Mouse (Mus musculus): ENCODE measurements around the gene Golt1a. TPM values are rescaled to one million over a fixed set of nuclear protein-coding genes. Genes with fewer than 3 reads are reported as not detected.

Golt1a gene
- polyA plus RNA-seq (2014; fragmentation: Nextera tagmentation; extraction: Ambion mirVana), result not detected in 2 replicates

DNA sequence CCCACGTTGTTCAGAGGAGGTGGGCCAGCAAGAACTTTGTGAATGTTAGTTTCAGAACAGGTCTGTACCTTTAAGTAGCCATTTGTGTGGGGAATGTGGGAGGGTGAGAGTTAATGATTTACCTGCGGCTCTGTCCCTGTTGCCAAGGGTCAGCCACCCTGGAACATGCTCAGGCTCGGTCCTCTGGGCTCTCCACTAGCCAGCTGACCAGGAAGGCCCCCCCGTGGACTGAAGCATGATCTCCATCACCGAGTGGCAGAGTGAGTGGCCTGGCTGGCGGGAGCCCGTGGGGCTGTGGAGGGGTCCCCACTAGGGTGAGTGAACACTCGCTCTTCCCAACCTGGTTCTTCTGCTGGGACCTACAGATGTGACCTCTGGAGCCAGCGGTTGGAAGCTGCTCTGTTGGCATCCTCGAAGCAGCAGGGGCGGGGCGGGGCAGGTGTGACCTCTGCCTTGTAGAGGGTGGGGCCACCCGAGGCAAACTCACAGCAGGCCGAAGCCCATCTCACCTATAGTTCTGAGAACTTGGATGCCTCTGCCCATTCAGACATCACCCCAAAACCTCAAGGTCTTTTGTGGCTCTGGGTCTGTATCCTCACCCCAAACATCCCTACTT, at the start of gene Golt1a:
Gene Golt1a (plus strand): TSS at position 149 of the 616 bp plus-strand sequence.
- Histone ChIP-seq H3K27ac (ENCODE audit: low read depth, low read length) (no peak within 1 kb of the TSS), H3K36me3 (ENCODE audit: control insufficient read depth, insufficient read depth, low read length) (no peaks in the 10 kb centered on the region), H3K9me3 (replicated peaks; ENCODE audit: control insufficient read depth, low read length) (no peaks in the 10 kb centered on the region), H3K27me3 (replicated peaks; ENCODE audit: control insufficient read depth, insufficient read depth, low read length) (no peaks in the 10 kb centered on the region), H3K9ac (ENCODE audit: low read length) (no peak within 1 kb of the TSS), H3K4me1 (ENCODE audit: control insufficient read depth, insufficient read depth, low read length) (peaks cover 10% of the 10 kb centered on the region; the same call in 1 of the 2 replicates), H3K4me3 (ENCODE audit: low read depth, low read length) (no peak within 1 kb of the TSS), H3K4me2 (ENCODE audit: low read length) (no peak within 1 kb of the TSS)
- 68% methylated on average over 14 of the region's 14 CpGs for WGBS
- ATAC-seq, result no peak
- no peak for DNase-seq (ENCODE audit: low spot score)

GRCm38 (mm10) chr1:133262628-133263027, 47.0 kb upstream of the Golt1a start:
- no peaks in the 10 kb centered on the region for H3K9me3 ChIP-seq (replicated peaks; ENCODE audit: control insufficient read depth, low read length)
- H3K27ac ChIP-seq (ENCODE audit: low read depth, low read length), result no peak overlapping the region
- H3K27me3 ChIP-seq (replicated peaks; ENCODE audit: control insufficient read depth, insufficient read depth, low read length), result no peaks in the 10 kb centered on the region
- no peak overlapping the region for H3K4me2 ChIP-seq (ENCODE audit: low read length)
- DNase-seq (ENCODE audit: low spot score), result no peak
- no peak overlapping the region for H3K9ac ChIP-seq (ENCODE audit: low read length)
- ATAC-seq, result no peak
- 94% methylated on average over 6 of the region's 6 CpGs for WGBS
- peaks cover 47% of the 10 kb centered on the region for H3K36me3 ChIP-seq (ENCODE audit: control insufficient read depth, insufficient read depth, low read length)
- H3K4me1 ChIP-seq (ENCODE audit: control insufficient read depth, insufficient read depth, low read length), result peaks cover 4% of the 10 kb centered on the region
- H3K4me3 ChIP-seq (ENCODE audit: low read depth, low read length), result no peak overlapping the region

DNA sequence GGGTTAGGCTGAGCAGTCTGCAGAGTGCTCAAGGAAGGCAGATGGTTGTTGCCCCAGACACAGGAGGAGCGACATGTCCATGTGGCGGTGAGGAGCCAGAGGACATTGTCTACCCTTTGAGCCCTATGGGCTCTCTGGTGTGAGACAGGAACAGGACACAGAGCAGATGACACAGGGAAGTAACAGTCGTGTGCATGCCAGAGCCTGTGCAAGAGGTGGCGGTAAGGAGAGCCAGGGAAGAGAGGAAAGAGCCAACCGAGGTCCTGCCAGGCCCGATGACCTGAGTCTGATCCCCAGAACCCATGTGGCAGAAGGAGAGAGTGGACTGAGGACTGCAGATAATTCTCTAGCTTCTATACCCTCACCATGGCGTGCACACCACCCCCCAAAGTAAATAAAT, 46.5 kb upstream of the Golt1a start:
- peaks cover 47% of the 10 kb centered on the region for H3K36me3 ChIP-seq (ENCODE audit: control insufficient read depth, insufficient read depth, low read length)
- no peak for DNase-seq (ENCODE audit: low spot score)

GRCm38 (mm10) chr1:133264367-133264766, 45.2 kb upstream of the Golt1a start:
- H3K9ac ChIP-seq (ENCODE audit: low read length), result no peak overlapping the region
- 80% methylated on average over 12 of the region's 12 CpGs for WGBS
- no peak overlapping the region for H3K27ac ChIP-seq (ENCODE audit: low read depth, low read length)
- no peaks in the 10 kb centered on the region for H3K27me3 ChIP-seq (replicated peaks; ENCODE audit: control insufficient read depth, insufficient read depth, low read length)
- no peak overlapping the region for H3K4me3 ChIP-seq (ENCODE audit: low read depth, low read length)
- H3K9me3 ChIP-seq (replicated peaks; ENCODE audit: control insufficient read depth, low read length), result no peaks in the 10 kb centered on the region
- DNase-seq (ENCODE audit: low spot score) (no peak), ATAC-seq (no peak)
- H3K36me3 ChIP-seq (ENCODE audit: control insufficient read depth, insufficient read depth, low read length), result peaks cover 47% of the 10 kb centered on the region
- no peak overlapping the region for H3K4me2 ChIP-seq (ENCODE audit: low read length)
- peaks cover 13% of the 10 kb centered on the region for H3K4me1 ChIP-seq (ENCODE audit: control insufficient read depth, insufficient read depth, low read length)

More for the DNA sequence above, 46.5 kb upstream of the Golt1a start:
- H3K9ac ChIP-seq (ENCODE audit: low read length), result no peak overlapping the region
- no peak overlapping the region for H3K4me2 ChIP-seq (ENCODE audit: low read length)
- no peak overlapping the region for H3K27ac ChIP-seq (ENCODE audit: low read depth, low read length)
- 89% methylated on average over 7 of the region's 7 CpGs for WGBS
- H3K9me3 ChIP-seq (replicated peaks; ENCODE audit: control insufficient read depth, low read length), result no peaks in the 10 kb centered on the region
- no peak overlapping the region for H3K4me3 ChIP-seq (ENCODE audit: low read depth, low read length)
- H3K4me1 ChIP-seq (ENCODE audit: control insufficient read depth, insufficient read depth, low read length), result peaks cover 9% of the 10 kb centered on the region
- H3K27me3 ChIP-seq (replicated peaks; ENCODE audit: control insufficient read depth, insufficient read depth, low read length), result no peaks in the 10 kb centered on the region
- no peak for ATAC-seq

GRCm38 (mm10) chr1:133265114-133265766, 44.4 kb upstream of the Golt1a start:
- Histone ChIP-seq H3K27me3 (replicated peaks; ENCODE audit: control insufficient read depth, insufficient read depth, low read length) (no peaks in the 10 kb centered on the region), H3K4me2 (ENCODE audit: low read length) (no peak overlapping the region), H3K27ac (ENCODE audit: low read depth, low read length) (no peak overlapping the region), H3K4me3 (ENCODE audit: low read depth, low read length) (no peak overlapping the region), H3K36me3 (ENCODE audit: control insufficient read depth, insufficient read depth, low read length) (peaks cover 46% of the 10 kb centered on the region), H3K9ac (ENCODE audit: low read length) (no peak overlapping the region), H3K4me1 (ENCODE audit: control insufficient read depth, insufficient read depth, low read length) (peaks cover 13% of the 10 kb centered on the region), H3K9me3 (replicated peaks; ENCODE audit: control insufficient read depth, low read length) (no peaks in the 10 kb centered on the region)
- ATAC-seq (no peak), DNase-seq (ENCODE audit: low spot score) (no peak)
- WGBS, result 76% methylated on average over 11 of the region's 11 CpGs

GRCm38 (mm10) chr1:133267094-133267493, 42.5 kb upstream of the Golt1a start:
- H3K27me3 ChIP-seq (replicated peaks; ENCODE audit: control insufficient read depth, insufficient read depth, low read length), result no peaks in the 10 kb centered on the region
- peaks cover 13% of the 10 kb centered on the region for H3K4me1 ChIP-seq (ENCODE audit: control insufficient read depth, insufficient read depth, low read length)
- no peak overlapping the region for H3K27ac ChIP-seq (ENCODE audit: low read depth, low read length)
- peaks cover 51% of the 10 kb centered on the region for H3K36me3 ChIP-seq (ENCODE audit: control insufficient read depth, insufficient read depth, low read length)
- no peak overlapping the region for H3K4me2 ChIP-seq (ENCODE audit: low read length)
- ATAC-seq (no peak), DNase-seq (ENCODE audit: low spot score) (no peak)
- H3K9me3 ChIP-seq (replicated peaks; ENCODE audit: control insufficient read depth, low read length), result no peaks in the 10 kb centered on the region
- 64% methylated on average over 3 of the region's 3 CpGs for WGBS
- no peak overlapping the region for H3K4me3 ChIP-seq (ENCODE audit: low read depth, low read length)
- H3K9ac ChIP-seq (ENCODE audit: low read length), result no peak overlapping the region

GRCm38 (mm10) chr1:133267813-133268492, 41.6 kb upstream of the Golt1a start:
- peak; percentile 71 for ATAC-seq
- H3K36me3 ChIP-seq (ENCODE audit: control insufficient read depth, insufficient read depth, low read length), result peaks cover 47% of the 10 kb centered on the region
- no peaks in the 10 kb centered on the region for H3K27me3 ChIP-seq (replicated peaks; ENCODE audit: control insufficient read depth, insufficient read depth, low read length)
- no peak overlapping the region for H3K4me2 ChIP-seq (ENCODE audit: low read length)
- WGBS, result 9% methylated on average over 10 of the region's 10 CpGs
- peak overlapping the region; percentile 44; the same call in 1 of the 2 replicates for H3K27ac ChIP-seq (ENCODE audit: low read depth, low read length)
- no peaks in the 10 kb centered on the region for H3K9me3 ChIP-seq (replicated peaks; ENCODE audit: control insufficient read depth, low read length)
- no peak overlapping the region for H3K4me3 ChIP-seq (ENCODE audit: low read depth, low read length)
- peak overlapping the region; percentile 36; the same call in 1 of the 2 replicates for H3K9ac ChIP-seq (ENCODE audit: low read length)
- H3K4me1 ChIP-seq (ENCODE audit: control insufficient read depth, insufficient read depth, low read length), result peaks cover 13% of the 10 kb centered on the region
- DNase-seq (ENCODE audit: low spot score), result peak; percentile 56

GRCm38 (mm10) chr1:133268503-133268902, 41.1 kb upstream of the Golt1a start:
- no peak overlapping the region for H3K4me3 ChIP-seq (ENCODE audit: low read depth, low read length)
- 71% methylated on average over 3 of the region's 3 CpGs for WGBS
- no peak for DNase-seq (ENCODE audit: low spot score)
- no peak overlapping the region for H3K4me2 ChIP-seq (ENCODE audit: low read length)
- ATAC-seq, result peak; percentile 55
- peaks cover 45% of the 10 kb centered on the region for H3K36me3 ChIP-seq (ENCODE audit: control insufficient read depth, insufficient read depth, low read length)
- no peaks in the 10 kb centered on the region for H3K27me3 ChIP-seq (replicated peaks; ENCODE audit: control insufficient read depth, insufficient read depth, low read length)
- peaks cover 13% of the 10 kb centered on the region for H3K4me1 ChIP-seq (ENCODE audit: control insufficient read depth, insufficient read depth, low read length)
- no peaks in the 10 kb centered on the region for H3K9me3 ChIP-seq (replicated peaks; ENCODE audit: control insufficient read depth, low read length)
- peak overlapping the region; percentile 44; the same call in 1 of the 2 replicates for H3K27ac ChIP-seq (ENCODE audit: low read depth, low read length)
- no peak overlapping the region for H3K9ac ChIP-seq (ENCODE audit: low read length)
